Mouse (Mus musculus) heart, adult 2 months (tissue): ENCODE measurements at regions not wholly inside any gene's neighbourhood (a gene's known extent, or its start where the extent isn't known, plus 50 kb on each side); places are given as distances from the start of the nearest gene placed in this dataset.

Experiments used
- DNase-seq, 2 experiments: peaks; one replicate each; pipeline ENCODE4 v3.0.0; 2021
- H3K27ac ChIP-seq: fragments of 200-600 bp; 2 replicates; pipeline ENCODE4 v1.8.1; 2022
- H3K27me3 ChIP-seq: fragments of 200-500 bp; 2 replicates; pipeline ENCODE4 v1.6.1; 2012; ENCODE audit warnings: mild to moderate bottlenecking, low read length, inconsistent platforms, mixed read lengths; ENCODE audit not compliant: control insufficient read depth, insufficient read depth
- H3K36me3 ChIP-seq: fragments of 200-500 bp; 2 replicates; pipeline ENCODE4 v1.6.1; 2012; ENCODE audit warnings: low read length, inconsistent platforms; ENCODE audit not compliant: control insufficient read depth, insufficient read depth
- H3K4me1 ChIP-seq: fragments of 200-500 bp; 2 replicates; pipeline ENCODE4 v1.6.1; 2011; ENCODE audit warnings: low read length; ENCODE audit not compliant: control insufficient read depth, insufficient read depth
- H3K4me3 ChIP-seq: fragments of 200-600 bp; 2 replicates; pipeline ENCODE4 v1.8.1; 2022
- H3K79me2 ChIP-seq: fragments of 200-500 bp; replicated peaks from 2 replicates; pipeline ENCODE4 v1.6.1; 2012; ENCODE audit warnings: mild to moderate bottlenecking, inconsistent platforms, low read length, moderate library complexity, mixed read lengths; ENCODE audit not compliant: control insufficient read depth, insufficient read depth
- H3K9ac ChIP-seq: fragments of 200-500 bp; 2 replicates; pipeline ENCODE4 v1.6.1; 2012; ENCODE audit warnings: low read depth, mild to moderate bottlenecking, control low read depth, inconsistent platforms, low read length, mixed read lengths
- CTCF ChIP-seq: fragments of 200-600 bp; IDR thresholded peaks from 2 replicates; pipeline ENCODE4 v1.8.1; 2022; ENCODE audit warnings: antibody characterized with exemption, mild to moderate bottlenecking, moderate library complexity
- EP300 ChIP-seq: fragments of 200-500 bp; IDR thresholded peaks from 2 replicates; pipeline ENCODE4 v1.6.1; 2011; ENCODE audit warnings: low read depth, low read length, control low read depth; ENCODE audit not compliant: insufficient read depth
- POLR2A ChIP-seq: fragments of 200-500 bp; IDR thresholded peaks from 2 replicates; pipeline ENCODE4 v1.6.1; 2011; ENCODE audit warnings: mild to moderate bottlenecking, low read depth, low read length, control low read depth; ENCODE audit not compliant: insufficient read depth
- WGBS: fragments of 180-500 bp; shearing (Covaris S2); methylation state at CpG from one replicate; pipeline ENCODE4 v1.1.7; 2018; 5-methylcytosine and 5-hydroxymethylcytosine counted together
- intact Hi-C: fragments of 180-260 bp; cut with DNase I; formaldehyde crosslinking; loops from one replicate; pipeline ENCODE4 v1.15.1; 2025

DNA sequence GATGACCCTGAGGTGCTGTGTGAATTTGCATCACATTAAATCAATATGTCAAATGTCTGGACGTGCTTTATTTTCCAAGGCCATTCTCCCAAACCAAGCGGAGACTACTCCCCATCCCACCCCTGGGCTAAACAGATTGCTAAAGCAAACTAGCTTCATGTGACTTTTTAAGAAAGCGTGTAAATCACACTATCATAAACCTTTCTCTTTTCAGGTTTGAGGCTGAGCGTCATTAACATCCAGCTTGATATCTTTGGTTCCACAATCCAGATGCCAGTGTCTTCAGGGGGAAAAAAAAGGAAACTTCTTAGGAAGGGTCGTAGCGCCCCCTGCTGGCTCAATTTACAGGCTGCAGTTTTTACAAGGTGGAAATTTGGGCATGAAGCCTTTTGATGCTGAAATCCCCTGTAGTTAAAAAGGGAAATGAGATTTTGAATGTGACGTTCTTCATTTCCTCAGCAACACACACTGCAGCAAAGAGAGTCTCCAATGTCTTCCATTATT lies 105.1 kb upstream of the Nt5e start:
- Histone ChIP-seq H3K4me3 (no peak overlapping the region), H3K27me3 (no peaks in the 10 kb centered on the region; the same call in 1 of the 2 replicates), H3K27ac (no peak overlapping the region), H3K79me2 (no peaks in the 10 kb centered on the region), H3K9ac (no peak overlapping the region), H3K36me3 (no peaks in the 10 kb centered on the region), H3K4me1 (no peaks in the 10 kb centered on the region)
- DNase-seq = peak; percentile 34 to 71
- intact Hi-C loops = loop anchor here (1.0 to 10.0 kb wide), 4 partner anchors 109 to 514 kb away; no protein-coding TSS in a partner anchor
- 27% methylated on average over 7 of the region's 7 CpGs for WGBS
- TF ChIP-seq POLR2A (no peak), CTCF (peak; percentile 96), EP300 (0 out of 2 replicates have a peak, but pooled peaks have one; percentile 33)

DNA sequence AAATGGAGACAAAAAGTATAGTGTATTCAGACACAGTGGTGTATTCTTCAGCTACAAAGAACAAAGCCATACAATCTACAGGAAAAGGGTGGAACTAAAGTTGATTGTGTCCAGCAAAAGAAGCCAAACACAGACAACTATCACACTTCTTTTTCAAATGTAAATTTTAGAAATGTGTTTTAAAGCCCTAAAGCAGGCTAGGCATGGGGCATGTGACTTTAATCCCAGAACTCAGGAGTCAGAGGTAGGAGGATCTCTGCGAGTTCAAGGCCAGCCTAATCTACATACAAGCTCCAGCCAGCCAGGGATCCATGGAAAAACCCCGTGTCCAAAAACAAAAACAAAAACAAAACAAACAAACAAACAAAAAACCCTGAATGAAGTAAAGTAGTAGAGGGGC lies 89.9 kb upstream of the Nt5e start:
- no peak for TF ChIP-seq POLR2A
- TF ChIP-seq EP300 = no peak
- no peak for TF ChIP-seq CTCF
- H3K4me1 ChIP-seq = peaks cover 1% of the 10 kb centered on the region; the same call in 1 of the 2 replicates
- 65% methylated on average over 2 of the region's 2 CpGs for WGBS
- no peaks in the 10 kb centered on the region for H3K27me3 ChIP-seq
- no peak overlapping the region for H3K27ac ChIP-seq
- no peaks in the 10 kb centered on the region for H3K36me3 ChIP-seq
- intact Hi-C loops = no loop called here
- no peak overlapping the region for H3K4me3 ChIP-seq
- no peak for DNase-seq
- H3K9ac ChIP-seq = no peak overlapping the region
- no peaks in the 10 kb centered on the region for H3K79me2 ChIP-seq

DNA sequence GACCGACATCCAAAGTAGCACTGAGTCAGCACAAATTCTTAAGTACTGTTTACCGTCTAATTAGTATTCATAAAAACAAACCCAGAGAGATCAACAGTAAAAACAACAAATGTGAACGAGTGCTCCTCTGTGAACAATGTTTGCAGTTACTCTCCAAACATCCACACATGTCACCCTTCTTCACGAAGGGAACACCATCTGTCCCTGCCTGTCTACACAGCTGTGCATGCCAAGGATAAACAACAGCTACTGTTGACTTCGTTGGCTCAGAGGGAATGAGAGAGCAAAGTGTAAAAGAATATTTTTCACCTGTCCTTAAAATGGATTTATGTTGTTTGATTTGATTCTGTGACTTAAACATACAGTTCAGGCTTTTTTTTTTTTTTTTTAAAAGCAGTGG lies 88.7 kb upstream of the Nt5e start:
- no peak for TF ChIP-seq CTCF
- TF ChIP-seq EP300 = no peak
- no peak for TF ChIP-seq POLR2A
- no peak overlapping the region for H3K27ac ChIP-seq
- no peak overlapping the region for H3K4me3 ChIP-seq
- 72% methylated on average over 5 of the region's 5 CpGs for WGBS
- H3K4me1 ChIP-seq = peaks cover 1% of the 10 kb centered on the region; the same call in 1 of the 2 replicates
- H3K36me3 ChIP-seq = no peaks in the 10 kb centered on the region
- intact Hi-C loops = no loop called here
- H3K79me2 ChIP-seq = no peaks in the 10 kb centered on the region
- H3K9ac ChIP-seq = no peak overlapping the region
- DNase-seq = no peak
- H3K27me3 ChIP-seq = no peaks in the 10 kb centered on the region

DNA sequence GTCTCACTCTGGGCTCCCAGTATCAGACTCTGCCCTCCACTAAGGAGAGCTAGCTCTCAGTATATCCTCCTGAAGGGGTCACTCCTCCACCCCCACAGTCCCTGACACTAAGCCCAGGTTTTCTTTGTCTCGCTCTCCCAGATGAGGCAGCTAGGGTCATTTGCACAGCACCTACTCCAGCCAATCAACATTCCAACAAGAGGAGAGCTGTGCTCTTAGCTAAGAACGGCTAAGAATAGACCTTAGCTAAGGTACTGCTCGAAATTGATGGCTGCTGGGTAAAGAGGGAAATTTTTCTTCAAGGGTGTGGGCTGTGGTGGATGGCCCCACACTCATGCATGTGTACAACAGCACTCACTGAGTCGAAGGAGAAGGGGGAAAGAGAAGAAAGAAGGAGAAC lies 86.3 kb upstream of the Nt5e start:
- H3K27me3 ChIP-seq = no peaks in the 10 kb centered on the region
- peak overlapping the region; percentile 45; the same call in 1 of the 2 replicates for H3K4me3 ChIP-seq
- H3K4me1 ChIP-seq = peaks cover 1% of the 10 kb centered on the region; the same call in 1 of the 2 replicates
- H3K36me3 ChIP-seq = no peaks in the 10 kb centered on the region
- no peak for TF ChIP-seq EP300
- WGBS = 28% methylated on average over 4 of the region's 4 CpGs
- peak overlapping the region; percentile 73 for H3K27ac ChIP-seq
- DNase-seq = no peak
- peak overlapping the region; percentile 46 for H3K9ac ChIP-seq
- H3K79me2 ChIP-seq = no peaks in the 10 kb centered on the region
- intact Hi-C loops = loop anchor here (2.0 to 5.0 kb wide), 3 partner anchors 122 to 307 kb away; partner anchors contain the start of gene Zfp949

DNA sequence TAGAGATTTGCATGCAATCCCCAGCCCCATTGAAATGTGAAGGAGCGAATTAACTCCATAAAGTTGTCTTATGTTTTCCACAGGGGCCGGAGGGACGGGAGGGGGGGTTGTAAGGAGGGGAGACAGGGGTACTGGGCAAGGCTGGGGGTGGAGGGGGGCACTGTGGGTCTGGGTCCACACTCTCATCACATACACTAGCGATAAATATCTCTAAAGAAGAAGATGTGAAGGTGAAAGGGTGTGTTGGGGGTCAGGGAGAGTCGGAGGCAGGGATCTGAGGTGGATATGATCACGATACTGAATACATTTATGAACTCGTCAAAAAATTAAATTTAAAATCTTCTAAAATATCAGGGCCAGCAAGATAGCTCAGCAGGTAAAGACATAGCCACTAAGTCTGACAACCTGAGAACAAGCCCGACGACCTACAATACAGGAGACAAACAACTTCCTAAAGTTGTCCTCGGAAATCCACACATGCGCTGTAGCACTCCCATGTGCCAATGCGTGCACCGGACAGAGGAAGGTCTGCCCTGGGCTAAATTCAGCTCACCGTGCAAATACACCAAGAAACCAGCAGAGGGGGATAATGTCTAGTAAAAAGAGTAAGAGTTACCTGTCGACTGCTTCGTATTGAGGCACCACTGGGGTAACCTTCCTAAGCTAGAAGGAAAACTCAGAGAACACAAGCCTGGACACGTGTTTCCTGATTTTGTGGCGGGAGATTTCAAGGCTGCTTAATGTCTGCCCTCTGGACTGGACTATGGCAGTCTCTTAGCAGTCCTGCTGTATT lies 85.6 kb upstream of the Nt5e start:
- peak overlapping the region; percentile 73 for H3K27ac ChIP-seq
- intact Hi-C loops = loop anchor here (2.0 to 5.0 kb wide), 3 partner anchors 121 to 306 kb away; partner anchors contain the start of gene Zfp949
- TF ChIP-seq CTCF (peak; percentile 95), EP300 (peak; percentile 88), POLR2A (peak; percentile 78)
- DNase-seq = peak; percentile 59 to 78
- H3K4me3 ChIP-seq = peak overlapping the region; percentile 45
- no peaks in the 10 kb centered on the region for H3K36me3 ChIP-seq
- peak overlapping the region; percentile 46 for H3K9ac ChIP-seq
- H3K27me3 ChIP-seq = no peaks in the 10 kb centered on the region
- peaks cover 1% of the 10 kb centered on the region; the same call in 1 of the 2 replicates for H3K4me1 ChIP-seq
- H3K79me2 ChIP-seq = no peaks in the 10 kb centered on the region
- 4% methylated on average over 18 of the region's 18 CpGs for WGBS

DNA sequence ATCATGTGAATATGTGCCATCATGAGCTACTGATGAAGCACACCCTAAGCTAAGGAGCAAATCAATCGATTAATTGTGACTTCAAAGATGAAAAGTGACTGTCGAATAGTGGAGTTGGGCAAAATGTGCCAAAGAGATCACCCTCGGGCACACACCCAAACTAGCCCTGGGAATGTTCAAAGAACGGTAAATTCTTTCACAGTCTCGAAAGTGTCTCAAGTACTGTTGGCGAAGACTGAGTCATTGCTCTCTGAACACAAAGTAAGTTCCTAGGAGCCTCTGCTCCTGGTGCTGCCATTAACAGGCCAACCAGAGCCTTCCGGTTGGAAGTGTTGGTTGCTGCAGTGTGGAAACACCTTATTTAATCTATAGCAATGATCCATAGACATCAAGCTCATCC lies 84.5 kb upstream of the Nt5e start:
- DNase-seq = no peak
- intact Hi-C loops = loop anchor here (5.0 kb wide), 1 partner anchor 305 kb away; the partner anchor contains the start of gene Zfp949
- TF ChIP-seq CTCF = no peak
- no peak for TF ChIP-seq POLR2A
- TF ChIP-seq EP300 = no peak
- H3K27ac ChIP-seq = no peak overlapping the region
- no peaks in the 10 kb centered on the region for H3K36me3 ChIP-seq
- no peak overlapping the region for H3K9ac ChIP-seq
- H3K4me3 ChIP-seq = no peak overlapping the region
- 88% methylated on average over 7 of the region's 7 CpGs for WGBS
- H3K27me3 ChIP-seq = no peaks in the 10 kb centered on the region
- no peaks in the 10 kb centered on the region for H3K79me2 ChIP-seq
- H3K4me1 ChIP-seq = peaks cover 1% of the 10 kb centered on the region; the same call in 1 of the 2 replicates
